Mouse (Mus musculus): Measurements from ENCODE around the gene Apc2. TPM values are rescaled to one million over a fixed set of nuclear protein-coding genes. Genes with fewer than 3 reads are reported as not detected.

Gene Apc2
- polyA plus RNA-seq, 1 experiment from 2014 or later: 0.74 TPM

DNA sequence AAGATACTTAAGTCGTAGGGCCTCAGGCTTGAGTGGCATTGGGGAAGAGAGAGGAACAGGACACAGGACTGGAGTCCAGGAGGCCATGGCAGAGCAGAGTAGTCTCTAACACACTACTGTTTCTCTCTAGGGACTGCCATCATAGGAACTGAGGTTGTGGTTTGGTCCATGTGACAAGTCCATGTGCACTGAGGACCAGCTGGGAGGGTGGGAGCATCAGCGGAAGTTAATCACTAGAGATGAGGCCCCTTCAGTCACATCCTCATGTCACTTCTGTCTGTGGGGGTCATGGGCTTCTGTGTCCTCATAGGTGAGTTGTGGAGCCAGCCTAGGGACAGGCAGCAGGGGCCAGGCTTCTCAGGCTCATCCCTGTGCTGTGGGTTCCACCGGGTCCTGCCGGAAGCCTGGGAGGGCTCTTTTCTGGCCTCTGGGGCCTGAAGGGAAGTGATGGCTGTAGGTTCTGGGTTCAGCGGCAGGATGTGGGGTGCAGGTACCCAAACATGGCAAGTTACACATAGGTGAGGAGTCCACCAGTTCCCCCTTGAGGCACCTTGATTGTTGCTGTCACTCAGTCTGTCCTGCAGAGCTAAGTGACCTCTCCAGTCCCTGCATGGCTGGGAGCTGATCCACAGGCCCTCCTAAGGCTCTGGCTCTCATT, 24.5 kb upstream of the Apc2 start:
- no peak for DNase-seq (ENCODE audit: low spot score)
- Histone ChIP-seq H3K36me3 (peaks cover 77% of the 10 kb centered on the region), H3K9me3 (no peaks in the 10 kb centered on the region), H3K27me3 (ENCODE audit: insufficient read depth, poor library complexity, severe bottlenecking) (no peaks in the 10 kb centered on the region), H3K27ac (peak overlapping the region; percentile 59), H3K4me1 (peaks cover 57% of the 10 kb centered on the region), H3K4me3 (no peak overlapping the region)
- 86% methylated on average over 5 of the region's 5 CpGs for WGBS

DNA sequence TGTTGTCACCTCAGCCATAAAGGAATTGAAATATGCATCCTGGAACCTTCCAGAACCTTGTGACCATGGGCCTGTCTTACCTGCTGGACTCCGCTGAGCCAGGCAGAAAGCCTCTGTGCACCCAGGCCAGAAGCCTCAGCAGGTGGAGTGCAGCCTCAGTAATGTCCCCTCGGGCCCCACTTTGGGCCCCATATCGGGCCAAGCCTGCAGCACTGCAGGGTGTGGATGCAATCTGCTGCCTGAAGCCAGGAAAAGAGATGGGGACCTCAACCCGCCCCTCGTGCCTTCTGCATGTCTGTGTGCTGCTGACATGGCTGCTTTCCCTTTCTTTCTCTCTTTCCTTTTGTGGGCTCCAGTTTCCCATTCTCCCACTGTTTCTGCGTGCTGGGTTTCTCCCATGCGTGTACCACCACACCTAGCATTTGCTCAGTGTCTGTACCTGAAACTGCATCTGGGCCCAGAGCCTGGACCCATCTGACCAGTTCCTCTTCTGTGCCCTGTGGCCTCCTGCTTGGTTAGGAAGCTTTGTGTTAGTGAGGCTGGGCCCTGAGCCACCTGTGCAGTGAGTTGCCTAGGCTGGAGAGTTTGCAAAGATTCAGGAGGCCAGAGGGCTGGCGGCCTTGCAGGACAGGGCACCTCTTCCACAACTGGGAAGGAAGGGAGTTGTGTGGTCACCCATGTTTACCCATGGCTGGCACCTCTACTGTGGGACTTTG, 23.7 kb upstream of the Apc2 start:
- Histone ChIP-seq H3K36me3 (peaks cover 81% of the 10 kb centered on the region), H3K27me3 (ENCODE audit: insufficient read depth, poor library complexity, severe bottlenecking) (no peaks in the 10 kb centered on the region), H3K4me1 (peaks cover 50% of the 10 kb centered on the region), H3K9me3 (no peaks in the 10 kb centered on the region), H3K27ac (peak overlapping the region; percentile 59), H3K4me3 (no peak overlapping the region)
- DNase-seq (ENCODE audit: low spot score): no peak
- 85% methylated on average over 8 of the region's 8 CpGs for WGBS

DNA sequence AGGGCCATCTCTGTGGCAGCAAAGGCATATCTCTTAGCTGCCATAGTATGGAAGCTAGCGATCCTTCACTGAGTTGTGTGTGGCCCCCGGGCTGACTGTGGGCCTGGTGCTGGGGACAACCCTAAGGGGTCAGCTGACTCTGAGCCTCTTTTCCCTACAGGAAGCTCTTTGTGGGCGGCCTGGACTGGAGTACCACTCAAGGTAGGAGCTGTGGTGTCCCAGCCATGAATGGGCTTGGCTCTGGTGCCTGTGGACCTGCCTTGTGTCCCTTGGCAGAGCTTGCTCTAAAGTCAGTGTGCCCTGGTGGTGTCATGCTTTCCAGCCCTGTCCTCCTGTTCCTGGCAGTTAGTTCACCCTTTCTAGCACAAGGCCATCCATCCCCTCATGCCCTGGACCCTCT, 21.9 kb upstream of the Apc2 start:
- no peak overlapping the region for H3K4me3 ChIP-seq

DNA sequence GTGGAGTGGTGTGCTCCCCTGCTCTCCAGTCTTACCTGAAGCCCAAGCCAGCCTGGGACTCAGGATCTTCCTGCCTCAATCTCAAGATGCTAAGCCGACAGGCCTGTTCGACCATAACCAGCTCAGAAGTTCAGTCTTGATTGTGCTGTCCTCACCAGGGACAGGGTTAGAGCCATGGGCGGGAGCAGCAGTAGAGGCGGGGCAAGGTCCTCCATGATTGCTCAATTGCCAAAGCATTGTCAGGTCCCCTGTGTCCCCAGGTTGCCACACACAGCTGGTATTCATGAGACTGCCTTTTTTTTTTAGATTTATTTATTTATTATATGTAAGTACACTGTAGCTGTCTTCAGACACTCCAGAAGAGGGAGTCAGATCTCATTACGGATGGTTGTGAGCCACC, 19.5 kb upstream of the Apc2 start:
- peaks cover 91% of the 10 kb centered on the region for H3K36me3 ChIP-seq
- DNase-seq (ENCODE audit: low spot score): no peak
- peaks cover 16% of the 10 kb centered on the region for H3K4me1 ChIP-seq
- no peak overlapping the region for H3K27ac ChIP-seq
- 87% methylated on average over 5 of the region's 5 CpGs for WGBS
- H3K4me3 ChIP-seq: no peak overlapping the region
- no peaks in the 10 kb centered on the region for H3K9me3 ChIP-seq
- H3K27me3 ChIP-seq (ENCODE audit: insufficient read depth, poor library complexity, severe bottlenecking): no peaks in the 10 kb centered on the region

More for the DNA sequence above, 21.9 kb upstream of the Apc2 start:
- Histone ChIP-seq H3K27ac (no peak overlapping the region), H3K27me3 (ENCODE audit: insufficient read depth, poor library complexity, severe bottlenecking) (no peaks in the 10 kb centered on the region), H3K4me1 (peaks cover 33% of the 10 kb centered on the region), H3K36me3 (peaks cover 85% of the 10 kb centered on the region), H3K9me3 (no peaks in the 10 kb centered on the region)
- DNase-seq (ENCODE audit: low spot score): no peak
- WGBS: 90% methylated on average over 3 of the region's 3 CpGs

DNA sequence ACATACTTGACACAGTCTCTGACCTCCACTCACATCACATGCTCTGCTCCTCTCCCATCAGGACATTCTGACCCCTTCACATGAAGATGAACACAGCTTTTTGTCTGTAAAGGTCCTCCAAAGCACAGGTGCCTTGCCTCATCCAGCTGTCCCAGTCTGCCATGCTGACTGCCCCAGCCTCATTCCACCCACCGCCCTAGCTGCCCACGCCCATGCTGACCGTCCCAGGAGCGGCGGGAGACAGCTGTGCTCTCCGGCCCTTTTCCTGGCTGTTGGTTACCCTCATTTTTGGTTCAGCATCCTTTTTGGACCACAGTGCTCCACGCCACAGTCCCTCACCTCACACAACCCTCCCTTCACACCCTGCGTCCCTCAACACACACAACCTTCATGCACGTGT, 17.4 kb upstream of the Apc2 start:
- Histone ChIP-seq H3K4me1 (peaks cover 13% of the 10 kb centered on the region; the same call in 1 of the 2 replicates), H3K4me3 (no peak overlapping the region), H3K27me3 (ENCODE audit: insufficient read depth, poor library complexity, severe bottlenecking) (no peaks in the 10 kb centered on the region), H3K27ac (no peak overlapping the region), H3K36me3 (peaks cover 97% of the 10 kb centered on the region), H3K9me3 (no peaks in the 10 kb centered on the region)
- DNase-seq (ENCODE audit: low spot score): no peak
- 94% methylated on average over 9 of the region's 9 CpGs for WGBS

DNA sequence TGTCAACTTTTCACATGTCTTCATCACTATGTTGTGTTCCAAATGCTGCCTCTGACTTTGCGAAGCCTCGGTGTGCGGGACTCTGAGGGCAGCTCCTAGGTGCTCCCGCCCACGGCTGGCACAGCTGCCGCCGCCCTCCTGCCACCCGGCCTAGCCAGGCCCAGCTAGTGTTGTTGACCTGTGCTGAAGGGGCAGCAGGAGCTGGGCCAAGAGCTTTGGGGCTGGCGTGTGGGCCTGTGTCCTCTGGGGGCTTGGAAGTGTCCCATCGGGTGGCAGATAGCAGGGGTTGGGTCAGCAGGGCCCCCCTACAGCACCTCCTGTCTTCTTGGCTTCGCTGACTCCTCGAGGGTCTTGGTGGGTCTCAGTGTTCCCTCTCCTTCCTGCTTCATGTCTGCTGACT, 16.5 kb upstream of the Apc2 start:
- Histone ChIP-seq H3K27ac (no peak overlapping the region), H3K27me3 (ENCODE audit: insufficient read depth, poor library complexity, severe bottlenecking) (no peaks in the 10 kb centered on the region), H3K9me3 (no peaks in the 10 kb centered on the region), H3K4me1 (peaks cover 10% of the 10 kb centered on the region; the same call in 1 of the 2 replicates), H3K4me3 (no peak overlapping the region), H3K36me3 (peaks cover 97% of the 10 kb centered on the region)
- no peak for DNase-seq (ENCODE audit: low spot score)
- 93% methylated on average over 12 of the region's 12 CpGs for WGBS

DNA sequence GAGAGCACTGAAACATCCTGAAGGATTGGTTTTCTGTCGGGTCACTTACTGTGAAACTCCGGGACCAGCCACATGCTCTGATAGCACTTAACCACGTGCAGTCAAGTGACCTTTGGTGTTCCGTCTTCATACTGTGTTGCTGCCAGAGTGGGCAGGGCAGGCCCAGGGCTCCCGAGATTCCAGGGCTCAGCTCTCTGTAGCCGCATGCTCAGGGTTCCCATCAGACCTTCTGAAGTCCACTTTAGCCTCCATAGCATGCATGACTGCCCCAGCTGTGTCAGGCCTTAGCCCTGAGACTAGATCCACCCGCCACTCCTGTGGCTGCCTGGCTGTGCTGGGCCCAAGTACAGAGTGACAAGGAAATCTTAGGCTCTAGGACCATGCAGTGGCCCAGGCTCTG, 14.5 kb upstream of the Apc2 start:
- H3K4me3 ChIP-seq: no peak overlapping the region
- no peak overlapping the region for H3K27ac ChIP-seq
- WGBS: 74% methylated on average over 7 of the region's 7 CpGs
- no peaks in the 10 kb centered on the region for H3K27me3 ChIP-seq (ENCODE audit: insufficient read depth, poor library complexity, severe bottlenecking)
- no peak for DNase-seq (ENCODE audit: low spot score)
- peaks cover 98% of the 10 kb centered on the region for H3K36me3 ChIP-seq
- H3K9me3 ChIP-seq: no peaks in the 10 kb centered on the region
- H3K4me1 ChIP-seq: peaks cover 10% of the 10 kb centered on the region; the same call in 1 of the 2 replicates

DNA sequence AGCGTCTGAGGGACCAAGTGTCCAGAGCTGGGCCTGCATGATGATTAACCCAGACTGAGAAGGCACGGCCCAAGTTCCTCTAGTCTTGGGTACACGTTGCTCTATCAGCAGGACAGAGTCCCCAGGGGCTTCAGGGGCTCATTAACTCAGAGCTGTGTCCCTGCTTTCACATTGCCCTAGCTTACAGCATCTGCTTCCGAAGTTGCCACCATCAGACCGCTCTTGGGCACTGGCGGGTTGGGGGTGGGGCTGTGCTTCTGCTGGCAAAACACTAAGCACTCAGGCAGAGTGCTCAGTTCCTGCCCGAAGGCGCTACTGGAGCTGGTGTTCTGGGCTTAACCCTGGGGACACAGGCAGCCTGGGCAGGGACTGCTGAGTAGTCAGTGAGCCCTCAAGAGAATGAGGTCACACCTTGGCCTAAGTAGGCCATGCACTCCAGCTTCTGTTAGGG, 13.8 kb upstream of the Apc2 start:
- WGBS: 79% methylated on average over 8 of the region's 8 CpGs
- no peak for DNase-seq (ENCODE audit: low spot score)
- Histone ChIP-seq H3K9me3 (no peaks in the 10 kb centered on the region), H3K4me1 (peaks cover 10% of the 10 kb centered on the region; the same call in 1 of the 2 replicates), H3K27me3 (ENCODE audit: insufficient read depth, poor library complexity, severe bottlenecking) (no peaks in the 10 kb centered on the region), H3K27ac (no peak overlapping the region), H3K36me3 (peaks cover 98% of the 10 kb centered on the region), H3K4me3 (no peak overlapping the region)

DNA sequence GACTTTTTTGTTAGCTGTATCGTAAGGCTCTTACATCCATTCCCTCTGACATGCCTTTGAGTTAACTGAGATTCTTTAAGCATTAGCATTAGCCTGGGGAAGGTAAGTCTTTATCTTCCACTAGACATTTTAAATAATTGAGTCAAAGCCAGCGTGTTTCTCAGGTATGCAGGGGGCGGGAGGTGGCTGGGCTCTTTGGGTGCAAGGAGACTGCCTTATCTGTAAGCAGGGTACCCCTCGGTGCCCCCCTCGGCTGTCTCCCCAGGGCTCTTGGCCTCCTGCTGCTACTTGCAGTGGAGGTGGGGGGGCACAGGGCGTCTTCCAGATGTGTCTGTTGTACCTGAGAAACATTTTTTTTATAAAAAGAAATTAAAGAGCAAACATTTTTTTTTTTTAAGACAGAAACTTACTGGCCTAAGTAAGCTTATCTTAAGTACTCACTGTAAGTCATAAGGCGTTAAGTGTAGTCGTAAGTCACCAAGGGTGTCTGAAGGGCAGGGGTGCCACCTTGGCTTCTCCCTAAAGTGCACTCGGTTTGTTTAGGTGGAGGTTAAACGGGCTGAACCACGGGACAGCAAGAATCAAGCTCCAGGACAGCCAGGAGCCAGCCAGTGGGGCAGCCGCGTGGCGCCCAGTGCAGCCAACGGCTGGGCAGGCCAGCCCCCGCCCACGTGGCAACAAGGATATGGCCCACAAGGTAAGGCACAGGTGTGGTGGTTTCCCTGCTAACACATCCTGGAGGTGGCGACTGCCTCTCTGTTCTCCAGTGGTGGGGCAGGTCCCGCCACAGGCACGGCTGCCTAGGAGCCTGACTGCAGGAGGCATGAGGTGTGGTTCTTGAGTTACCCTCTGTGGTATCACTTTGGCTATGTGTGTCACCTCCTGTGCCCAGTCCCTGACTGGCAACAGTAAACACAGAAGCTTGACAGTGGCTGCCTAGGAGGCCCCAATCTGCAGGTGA, 13.0 kb upstream of the Apc2 start:
- no peak for DNase-seq (ENCODE audit: low spot score)
- Histone ChIP-seq H3K27ac (no peak overlapping the region), H3K27me3 (ENCODE audit: insufficient read depth, poor library complexity, severe bottlenecking) (no peaks in the 10 kb centered on the region), H3K4me3 (no peak overlapping the region), H3K36me3 (peaks cover 98% of the 10 kb centered on the region), H3K9me3 (no peaks in the 10 kb centered on the region), H3K4me1 (peaks cover 12% of the 10 kb centered on the region; the same call in 1 of the 2 replicates)
- 86% methylated on average over 20 of the region's 20 CpGs for WGBS

DNA sequence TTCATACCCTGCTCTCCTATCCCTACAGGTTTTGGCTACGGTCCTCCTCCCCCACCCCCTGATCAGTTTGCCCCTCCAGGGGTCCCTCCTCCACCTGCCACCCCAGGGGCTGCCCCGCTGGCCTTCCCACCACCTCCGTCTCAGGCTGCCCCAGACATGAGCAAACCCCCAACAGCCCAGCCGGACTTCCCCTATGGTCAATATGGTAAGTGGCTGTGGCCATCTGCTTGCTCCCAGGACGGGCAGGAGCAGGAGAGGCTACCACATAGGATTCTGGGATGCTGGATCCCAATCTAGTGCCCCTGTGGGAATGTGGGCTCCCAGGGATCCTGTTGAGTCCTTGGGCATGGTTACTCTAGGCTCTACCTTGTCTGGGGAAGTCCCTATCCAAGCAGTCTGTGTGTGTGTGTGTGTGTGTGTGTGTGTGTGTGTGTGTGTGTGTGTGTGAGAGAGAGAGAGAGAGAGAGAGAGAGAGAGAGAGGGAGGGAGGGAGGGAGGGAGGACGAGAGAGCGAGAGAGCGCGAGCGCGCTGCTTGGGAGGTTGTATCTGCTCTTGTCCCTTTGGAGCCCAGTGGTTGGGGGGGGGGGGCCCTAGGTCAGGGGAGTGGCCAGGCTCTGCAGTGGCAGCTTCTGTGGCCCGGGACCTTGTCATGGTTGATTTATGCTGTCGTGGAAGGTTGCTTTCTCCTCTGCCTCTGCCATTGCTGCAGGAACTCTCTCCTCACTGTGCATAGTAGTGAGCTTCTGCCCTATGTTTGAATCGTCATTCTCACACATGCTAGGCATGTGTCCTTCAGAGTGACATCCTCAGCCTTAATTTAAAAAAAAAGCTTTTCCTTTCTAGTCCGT, 10.3 kb upstream of the Apc2 start:
- peaks cover 87% of the 10 kb centered on the region for H3K36me3 ChIP-seq
- DNase-seq (ENCODE audit: low spot score): no peak
- no peaks in the 10 kb centered on the region for H3K9me3 ChIP-seq
- H3K27ac ChIP-seq: no peak overlapping the region
- peaks cover 12% of the 10 kb centered on the region; the same call in 1 of the 2 replicates for H3K4me1 ChIP-seq
- H3K4me3 ChIP-seq: no peak overlapping the region
- WGBS: 86% methylated on average over 15 of the region's 15 CpGs
- H3K27me3 ChIP-seq (ENCODE audit: insufficient read depth, poor library complexity, severe bottlenecking): no peaks in the 10 kb centered on the region

DNA sequence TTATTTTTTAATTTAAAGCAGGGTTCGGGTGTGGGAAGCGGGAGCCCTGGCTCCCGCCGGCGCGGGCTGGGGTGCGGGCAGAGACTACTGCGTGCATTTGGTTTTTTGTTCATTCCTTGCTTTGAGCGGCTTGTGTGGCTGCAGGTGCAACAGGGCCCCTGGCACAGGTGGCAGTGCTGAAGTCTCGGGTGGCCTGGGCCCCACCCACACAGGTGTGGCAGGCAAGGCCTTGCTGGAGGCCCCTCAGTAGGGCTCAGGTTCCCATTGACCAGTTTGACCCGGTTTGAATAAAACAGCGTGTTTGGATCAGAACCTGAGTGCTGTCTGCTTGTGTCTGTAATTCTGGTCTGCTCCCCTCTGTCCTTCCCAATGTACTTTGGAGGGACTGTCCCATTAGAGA, 7.7 kb upstream of the Apc2 start:
- WGBS: 94% methylated on average over 12 of the region's 12 CpGs
- DNase-seq (ENCODE audit: low spot score): no peak
- H3K27ac ChIP-seq: no peak overlapping the region
- H3K27me3 ChIP-seq (ENCODE audit: insufficient read depth, poor library complexity, severe bottlenecking): no peaks in the 10 kb centered on the region
- H3K36me3 ChIP-seq: peaks cover 61% of the 10 kb centered on the region
- H3K4me3 ChIP-seq: no peak overlapping the region
- no peaks in the 10 kb centered on the region for H3K9me3 ChIP-seq
- H3K4me1 ChIP-seq: 0 out of 2 replicates have a peak, but pooled peaks cover 6% of the 10 kb centered on the region

DNA sequence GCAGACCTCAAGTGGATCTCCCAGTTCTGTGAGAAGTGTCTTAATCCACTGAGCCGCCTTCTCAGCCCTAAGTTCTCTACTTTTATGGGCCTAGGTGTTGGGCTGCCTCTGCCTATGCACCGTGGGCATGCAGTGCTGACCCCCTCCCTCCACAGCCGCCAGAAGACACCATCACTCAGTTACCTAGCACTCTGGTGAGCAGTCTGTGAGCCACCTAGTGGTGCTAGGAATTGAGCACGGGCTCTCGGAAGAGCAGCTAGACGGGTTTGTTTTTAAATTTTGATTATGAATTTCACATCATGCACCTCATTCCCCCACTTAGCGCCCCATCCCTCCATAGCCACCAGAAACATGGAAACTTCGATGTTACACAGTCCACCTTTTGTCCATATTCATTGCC, 7.1 kb upstream of the Apc2 start:
- Histone ChIP-seq H3K27me3 (ENCODE audit: insufficient read depth, poor library complexity, severe bottlenecking) (no peaks in the 10 kb centered on the region), H3K27ac (no peak overlapping the region), H3K9me3 (no peaks in the 10 kb centered on the region), H3K4me1 (peaks cover 11% of the 10 kb centered on the region), H3K4me3 (no peak overlapping the region), H3K36me3 (peaks cover 61% of the 10 kb centered on the region)
- WGBS: 66% methylated on average over 8 of the region's 8 CpGs
- DNase-seq (ENCODE audit: low spot score): no peak

Data from heart, embryonic 10.5 days (tissue).